Mouse (Mus musculus) layer of hippocampus, adult 2 months (tissue): Measurements from ENCODE around the gene Memo1. TPM values are rescaled to one million over a fixed set of nuclear protein-coding genes. Genes with fewer than 3 reads are reported as not detected.
A peak's percentile ranks its signal among the peaks of the same experiment; 100 is the strongest.
"Not testable (repeated sequence)": the region's sequence is repeated elsewhere in the genome, so short reads cannot be mapped to it uniquely, and the experiment has no call there.

Experiments
- DNase-seq, 2 experiments: peaks; one replicate each; pipeline ENCODE4 v3.0.0; 2022; ENCODE audit warnings: low spot score in 2 of 2
- H3K27ac ChIP-seq: fragments of 200-600 bp; 2 replicates; pipeline ENCODE4 v1.8.1; 2022
- H3K4me3 ChIP-seq: fragments of 200-600 bp; 2 replicates; pipeline ENCODE4 v1.8.1; 2022; ENCODE audit warnings: mild to moderate bottlenecking
- CTCF ChIP-seq: fragments of 200-600 bp; conservative IDR thresholded peaks from 2 replicates; pipeline ENCODE4 v1.8.1; 2022; ENCODE audit warnings: antibody characterized with exemption, mild to moderate bottlenecking, moderate library complexity
- total RNA-seq, 2 experiments: library from RNA; stranded (reverse); gene quantifications; 2 replicates each; pipeline ENCODE4 v1.2.3; 2021

Gene Memo1
- total RNA-seq, 2 experiments from 2014 or later: 50.5 to 52.3 TPM

GRCm38 (mm10) chr17:74264333-74265155, 30.8 kb downstream of the Memo1 start:
- no peak for TF ChIP-seq CTCF
- DNase-seq: no peak
- peak overlapping the region; percentile 72 for H3K27ac ChIP-seq
- H3K4me3 ChIP-seq: no peak overlapping the region

- H3K4me3 ChIP-seq: no peak overlapping the region
- no peak overlapping the region for H3K27ac ChIP-seq
- no peak for TF ChIP-seq CTCF
- DNase-seq: no peak
Measured at GRCm38 (mm10) chr17:74262415-74262814, 32.9 kb downstream of the Memo1 start.

- H3K27ac ChIP-seq: no peak overlapping the region
- no peak overlapping the region for H3K4me3 ChIP-seq
- no peak for DNase-seq
- TF ChIP-seq CTCF: no peak
Measured at GRCm38 (mm10) chr17:74245284-74245683, 50.0 kb downstream of the Memo1 start.

- Histone ChIP-seq H3K4me3 (no peak overlapping the region), H3K27ac (no peak overlapping the region)
- no peak for DNase-seq
- no peak for TF ChIP-seq CTCF
Measured at GRCm38 (mm10) chr17:74242788-74243187, 52.5 kb downstream of the Memo1 start.

GRCm38 (mm10) chr17:74240322-74240721, 55.0 kb downstream of the Memo1 start:
- no peak for DNase-seq
- TF ChIP-seq CTCF: no peak
- no peak overlapping the region for H3K27ac ChIP-seq
- H3K4me3 ChIP-seq: no peak overlapping the region

- no peak for TF ChIP-seq CTCF
- Histone ChIP-seq H3K4me3 (no peak overlapping the region), H3K27ac (no peak overlapping the region)
- no peak for DNase-seq
Measured at GRCm38 (mm10) chr17:74228131-74228759, 67.1 kb downstream of the Memo1 start.

GRCm38 (mm10) chr17:74217304-74217703, 78.0 kb downstream of the Memo1 start:
- Histone ChIP-seq H3K4me3 (no peak overlapping the region), H3K27ac (no peak overlapping the region)
- DNase-seq: no peak
- TF ChIP-seq CTCF: no peak

GRCm38 (mm10) chr17:74212831-74213524, 82.3 kb downstream of the Memo1 start:
- peak overlapping the region; percentile 83 for H3K27ac ChIP-seq
- DNase-seq, H3K4me3 ChIP-seq: not testable (repeated sequence)

GRCm38 (mm10) chr17:74209143-74209908, 86.0 kb downstream of the Memo1 start:
- Histone ChIP-seq H3K27ac (no peak overlapping the region), H3K4me3 (no peak overlapping the region)
- no peak for TF ChIP-seq CTCF
- DNase-seq: no peak

- Histone ChIP-seq H3K4me3 (no peak overlapping the region), H3K27ac (no peak overlapping the region)
- no peak for DNase-seq
- TF ChIP-seq CTCF: no peak
Measured at GRCm38 (mm10) chr17:74195943-74196342, 99.4 kb downstream of the Memo1 start.

- DNase-seq: no peak
- TF ChIP-seq CTCF: no peak
- no peak overlapping the region for H3K4me3 ChIP-seq
Measured at GRCm38 (mm10) chr17:74194755-74195154, 100.6 kb downstream of the Memo1 start.

GRCm38 (mm10) chr17:74193463-74193862, 101.9 kb downstream of the Memo1 start:
- TF ChIP-seq CTCF: peak; percentile 77
- DNase-seq: peak in 1 of 2 experiments; percentile 32
- no peak overlapping the region for H3K27ac ChIP-seq
- H3K4me3 ChIP-seq: no peak overlapping the region

More at GRCm38 (mm10) chr17:74194755-74195154, 100.6 kb downstream of the Memo1 start:
- H3K27ac ChIP-seq: no peak overlapping the region
